Mouse (Mus musculus) bone marrow, adult 2 months (tissue): ENCODE measurements around the gene Gm3159.
"Not testable (repeated sequence)": the region's sequence is repeated elsewhere in the genome, so short reads cannot be mapped to it uniquely, and the experiment has no call there.

Experiments used
- CTCF ChIP-seq: fragments of 200-500 bp; IDR thresholded peaks from 2 replicates; pipeline ENCODE4 v1.5.1; 2011; ENCODE audit warnings: low read length, control low read depth; ENCODE audit not compliant: control insufficient read depth, insufficient read depth
- POLR2A ChIP-seq: fragments of 200-500 bp; IDR thresholded peaks from 2 replicates; pipeline ENCODE4 v1.6.1; 2011; ENCODE audit warnings: low read depth, mild to moderate bottlenecking, control low read depth, low read length, borderline replicate concordance; ENCODE audit not compliant: control insufficient read depth

DNA sequence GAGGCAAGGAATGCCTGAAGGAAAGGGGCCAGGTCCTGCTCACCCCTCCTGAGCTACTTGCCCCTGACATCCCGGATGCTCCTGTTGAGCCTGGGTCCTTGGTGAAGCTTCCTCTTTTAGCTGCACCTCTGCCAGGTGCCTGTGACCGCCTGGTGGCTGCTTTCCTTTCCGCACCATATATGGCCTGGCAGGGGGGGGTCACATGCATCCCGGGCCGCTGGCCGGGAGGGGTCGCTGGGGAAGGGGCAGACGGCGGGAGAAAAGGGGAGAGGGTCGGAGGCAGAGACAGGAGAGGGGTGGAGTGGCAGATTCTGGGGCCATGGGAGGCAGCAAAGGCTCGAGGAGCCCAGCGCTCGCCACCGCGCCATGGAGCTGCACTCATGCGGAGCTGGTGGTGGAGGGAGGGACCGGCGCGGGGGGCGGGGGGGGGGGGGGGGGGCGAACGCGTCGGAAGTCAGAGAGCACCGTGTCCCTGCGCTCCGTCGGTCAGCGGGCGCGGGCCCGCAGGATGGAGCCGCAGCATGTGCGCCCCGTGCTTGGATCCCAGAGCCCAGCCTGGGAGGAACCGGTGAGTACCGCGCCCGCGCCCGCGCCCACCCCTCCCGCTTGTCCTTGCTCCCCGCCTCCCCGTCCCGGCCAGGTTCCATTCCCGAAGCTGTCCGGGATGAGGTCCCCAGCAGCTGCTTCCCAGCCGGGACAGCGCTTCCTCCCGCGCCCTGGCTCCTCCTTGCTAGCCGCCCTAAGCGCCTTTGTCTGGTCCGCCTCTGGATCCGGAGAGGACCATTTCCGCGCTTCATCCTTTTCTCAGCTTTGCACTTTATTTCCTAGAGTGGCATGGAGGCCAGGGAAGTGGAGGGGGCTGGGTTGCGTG lies 17.9 kb downstream of the Gm3159 start, which contains the start of gene Gm3164:
- not testable (repeated sequence) for TF ChIP-seq CTCF, POLR2A
